Mouse (Mus musculus): ENCODE measurements at regions not wholly inside any gene's neighbourhood (a gene's known extent, or its start where the extent isn't known, plus 50 kb on each side); places are given as distances from the start of the nearest gene placed in this dataset.

- DNase-seq (ENCODE audit: low read depth in 2 of 2, low spot score in 2 of 2) = no peak
Observed at GRCm38 (mm10) chr12:56472856-56473647, 63.7 kb downstream of the Nkx2-1 start.

GRCm38 (mm10) chr12:56470932-56471500 is 65.7 kb downstream of the Nkx2-1 start:
- DNase-seq (ENCODE audit: low read depth in 2 of 2, low spot score in 2 of 2) = no peak

- no peak for DNase-seq (ENCODE audit: low read depth in 2 of 2, low spot score in 2 of 2)
Observed at GRCm38 (mm10) chr12:56459508-56460119, 77.1 kb downstream of the Nkx2-1 start.

GRCm38 (mm10) chr12:56458665-56459507 is 77.8 kb downstream of the Nkx2-1 start:
- DNase-seq (ENCODE audit: low read depth in 2 of 2, low spot score in 2 of 2) = no peak

GRCm38 (mm10) chr12:56457951-56458350 is 78.8 kb downstream of the Nkx2-1 start:
- DNase-seq (ENCODE audit: low read depth in 2 of 2, low spot score in 2 of 2) = no peak

- no peak for DNase-seq (ENCODE audit: low read depth in 2 of 2, low spot score in 2 of 2)
Observed at GRCm38 (mm10) chr12:56457356-56457755, 79.4 kb downstream of the Nkx2-1 start.

- no peak for DNase-seq (ENCODE audit: low read depth in 2 of 2, low spot score in 2 of 2)
Observed at GRCm38 (mm10) chr12:56450261-56450660, 86.4 kb downstream of the Nkx2-1 start.

- DNase-seq (ENCODE audit: low read depth in 2 of 2, low spot score in 2 of 2) = no peak
Observed at GRCm38 (mm10) chr12:56448786-56449564, 87.7 kb downstream of the Nkx2-1 start.

GRCm38 (mm10) chr12:56441166-56441817 is 95.4 kb downstream of the Nkx2-1 start:
- no peak for DNase-seq (ENCODE audit: low read depth in 2 of 2, low spot score in 2 of 2)

GRCm38 (mm10) chr12:56440068-56440847 is 94.6 kb upstream of the Mbip start:
- no peak for DNase-seq (ENCODE audit: low read depth in 2 of 2, low spot score in 2 of 2)

- no peak for DNase-seq (ENCODE audit: low read depth in 2 of 2, low spot score in 2 of 2)
Observed at GRCm38 (mm10) chr12:56438384-56438783, 92.7 kb upstream of the Mbip start.

- no peak for DNase-seq (ENCODE audit: low read depth in 2 of 2, low spot score in 2 of 2)
Observed at GRCm38 (mm10) chr12:56437975-56438374, 92.3 kb upstream of the Mbip start.

- no peak for DNase-seq (ENCODE audit: low read depth in 2 of 2, low spot score in 2 of 2)
Observed at GRCm38 (mm10) chr12:56426681-56427246, 81.1 kb upstream of the Mbip start.

- DNase-seq (ENCODE audit: low read depth in 2 of 2, low spot score in 2 of 2) = no peak
Observed at GRCm38 (mm10) chr12:56416106-56416505, 70.4 kb upstream of the Mbip start.

GRCm38 (mm10) chr12:56414861-56415765 is 69.4 kb upstream of the Mbip start:
- no peak for DNase-seq (ENCODE audit: low read depth in 2 of 2, low spot score in 2 of 2)

GRCm38 (mm10) chr12:56405658-56406057 is 60.0 kb upstream of the Mbip start:
- no peak for DNase-seq (ENCODE audit: low read depth in 2 of 2, low spot score in 2 of 2)

- peak in 1 of 2 experiments; percentile 3 for DNase-seq (ENCODE audit: low read depth in 2 of 2, low spot score in 2 of 2)
Observed at GRCm38 (mm10) chr12:56404833-56405232, 59.1 kb upstream of the Mbip start.

GRCm38 (mm10) chr12:56404262-56404661 is 58.6 kb upstream of the Mbip start:
- no peak for DNase-seq (ENCODE audit: low read depth in 2 of 2, low spot score in 2 of 2)

Data from CD8-positive naive resting alpha-beta T cell, adult 2 months (primary cell).